Mouse (Mus musculus) adrenal gland, adult 18-20 months (tissue): Measurements from ENCODE around the gene Olfr1254. TPM values are rescaled to one million over a fixed set of nuclear protein-coding genes. Genes with fewer than 3 reads are reported as not detected.

Experiments
- DNase-seq, 2 experiments: peaks; one replicate each; pipeline ENCODE4 v3.0.0; 2021 to 2022; ENCODE audit warnings: low spot score in 2 of 2
- long read RNA-seq, 2 experiments: library from polyadenylated mRNA; stranded (forward); transcript quantifications; one replicate each; pipeline ENCODE4 v2.0.0; 2021
- total RNA-seq, 2 experiments: library from RNA; stranded (reverse); gene quantifications; 1 replicate in 1 of 2; 2 replicates in 1 of 2; pipeline ENCODE4 v1.2.3; 2021

Olfr1254 gene
- total RNA-seq = not detected
- long read RNA-seq, experiment 1 = 0 reads
- long read RNA-seq, experiment 2 = 0 reads

DNA sequence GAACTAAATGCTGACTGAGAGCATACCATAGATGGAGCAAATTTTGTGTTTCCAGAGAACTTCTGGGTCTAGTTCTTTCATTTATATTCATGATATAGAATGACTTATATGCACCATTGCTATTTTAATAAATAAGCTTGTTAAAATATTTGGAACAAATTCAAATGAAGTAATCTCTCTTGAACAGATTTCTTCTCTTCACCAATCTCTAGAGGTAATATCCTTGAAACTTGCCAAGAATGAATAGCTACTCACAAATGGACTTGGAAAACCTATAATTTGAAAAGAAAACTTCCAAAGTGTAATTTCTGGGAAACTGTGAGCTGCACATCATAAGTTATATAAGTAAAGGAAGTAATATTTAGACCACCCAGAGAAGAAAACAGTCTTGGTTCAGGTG, at the start of gene Olfr1254:
Gene Olfr1254 (minus strand): TSS at position 101 of the 400 bp plus-strand sequence.
- no peak for DNase-seq

DNA sequence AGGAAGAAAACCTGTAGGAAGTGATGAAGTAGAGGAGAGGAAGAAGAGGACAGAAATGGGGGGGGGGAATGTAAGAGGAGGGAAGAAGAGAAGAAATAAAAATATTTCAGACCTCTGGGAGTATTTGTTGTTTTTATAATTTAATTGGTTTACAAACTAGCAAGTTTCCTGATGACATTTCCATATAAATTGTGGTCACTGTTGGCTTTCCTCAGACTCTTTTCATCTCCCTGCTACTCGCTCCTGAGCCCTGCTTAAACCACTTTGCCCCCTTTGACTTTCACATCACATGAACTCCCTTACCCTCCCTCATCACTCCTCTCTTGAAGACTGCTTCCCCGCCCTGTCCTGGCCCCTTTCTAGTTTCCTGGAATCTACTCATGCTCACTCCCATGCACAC, 48.0 kb upstream of the Olfr1254 start, which contains the start of gene Olfr1256:
Gene Olfr1256 (minus strand): TSS at position 101 of the 400 bp plus-strand sequence.
- no peak for DNase-seq

GRCm38 (mm10) chr2:89820216-89820615, 26.8 kb upstream of the Olfr1254 start:
- DNase-seq = no peak

DNA sequence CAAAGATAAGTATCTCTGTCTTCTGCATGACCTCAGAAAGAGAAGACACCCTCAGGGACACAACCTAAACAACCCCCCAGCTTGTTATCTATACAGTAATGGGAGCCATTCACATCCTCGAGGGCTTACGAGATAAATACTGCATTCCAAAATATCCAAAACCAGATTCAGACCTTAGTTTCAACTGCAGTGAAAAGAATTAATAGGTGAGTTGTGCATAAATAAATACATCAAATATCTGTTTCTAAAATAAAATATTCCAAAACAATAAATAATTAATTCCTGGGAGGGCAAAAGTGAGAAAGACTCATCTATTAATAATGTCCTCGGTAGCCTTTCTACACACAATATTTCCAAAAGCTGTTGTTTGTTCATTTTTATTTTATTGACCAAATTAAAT, 18.3 kb upstream of the Olfr1254 start, which contains the start of gene Olfr1255:
Gene Olfr1255 (plus strand): TSS at position 301 of the 400 bp plus-strand sequence.
- no peak for DNase-seq

DNA sequence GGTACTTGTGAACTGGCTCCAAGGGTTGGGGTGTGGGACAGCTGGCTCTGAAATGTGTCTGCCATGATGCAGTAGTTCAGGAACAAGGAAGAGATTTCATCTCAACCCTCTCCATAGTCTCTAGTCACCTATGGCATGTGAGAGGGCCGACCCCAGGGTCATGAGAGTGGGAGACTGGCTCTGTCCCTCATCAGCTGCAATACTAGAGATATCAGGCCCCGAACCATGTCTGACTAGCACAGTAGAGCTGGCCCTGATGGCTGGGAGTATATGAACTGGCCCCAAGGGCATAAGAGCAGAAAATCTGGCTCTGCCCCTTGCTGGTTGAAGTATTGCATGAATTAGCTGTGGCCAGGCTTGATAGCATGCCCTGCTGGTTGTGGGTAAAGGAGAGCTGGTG, 17.3 kb upstream of the Olfr1254 start:
- DNase-seq = no peak

DNA sequence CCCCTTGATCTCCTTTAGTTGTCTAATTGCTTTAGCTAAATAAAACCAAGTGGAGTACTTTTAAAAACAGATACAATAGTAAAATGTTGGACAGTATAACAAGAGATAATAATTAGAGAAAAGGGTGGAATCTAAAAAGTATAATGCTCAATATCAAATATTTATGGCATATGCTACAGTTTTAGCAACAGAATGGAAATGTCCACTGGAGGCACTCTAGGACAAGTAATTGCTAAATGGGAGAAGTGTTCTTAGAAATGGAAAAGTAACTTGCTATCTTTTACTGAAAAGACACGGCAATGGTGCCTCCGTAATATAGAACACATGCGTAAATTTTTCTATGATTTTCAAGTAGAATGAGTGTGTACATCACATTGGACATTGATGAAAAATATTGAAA, 6.2 kb upstream of the Olfr1254 start:
- no peak for DNase-seq

DNA sequence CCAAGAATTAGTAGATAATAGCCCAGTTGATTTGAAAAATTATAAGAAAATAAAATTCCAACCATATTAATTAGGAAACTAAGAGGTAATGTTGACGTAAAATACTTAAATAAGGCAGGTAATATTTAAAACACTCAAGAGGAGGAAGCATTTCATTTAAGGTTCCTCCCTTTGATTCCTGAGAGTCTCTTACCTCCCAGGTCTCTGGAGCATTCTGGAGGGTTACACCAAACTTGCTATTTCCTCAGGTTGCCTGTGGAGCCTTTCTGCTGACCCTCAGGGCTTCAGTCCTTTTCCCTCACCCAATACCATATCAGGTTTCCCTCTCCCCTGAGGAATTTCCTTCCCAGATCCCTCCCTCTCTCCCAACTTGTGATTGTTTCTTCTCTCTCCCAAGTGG, 36.4 kb downstream of the Olfr1254 start, which contains the start of gene Olfr1253:
Gene Olfr1253 (minus strand): TSS at position 101 of the 400 bp plus-strand sequence.
- no peak for DNase-seq

Other genes with a start within 250 kb of the Olfr1254 start
- gene Olfr1245, start 215.2 kb downstream of the Olfr1254 start, total RNA-seq = not detected
- gene Olfr1246, start 200.5 kb downstream of the Olfr1254 start, total RNA-seq = not detected
- not detected for gene Olfr1247, start 179.5 kb downstream of the Olfr1254 start, total RNA-seq
- gene Olfr1248, start 175.4 kb downstream of the Olfr1254 start, total RNA-seq = not detected
- gene Olfr1249, start 158.6 kb downstream of the Olfr1254 start, total RNA-seq = not detected
- gene Olfr1250, start 132.2 kb downstream of the Olfr1254 start, total RNA-seq = not detected
- not detected for gene Olfr1251, start 121.7 kb downstream of the Olfr1254 start, total RNA-seq
- gene Olfr1252, start 68.6 kb downstream of the Olfr1254 start, total RNA-seq = not detected
- not detected for gene Olfr1253, start 36.5 kb downstream of the Olfr1254 start, total RNA-seq
- not detected for gene Olfr1255, start 18.4 kb upstream of the Olfr1254 start, total RNA-seq
- not detected for gene Olfr1256, start 47.9 kb upstream of the Olfr1254 start, total RNA-seq
- not detected for gene Olfr48, start 54.6 kb upstream of the Olfr1254 start, total RNA-seq
- not detected for gene Olfr1257, start 84.8 kb upstream of the Olfr1254 start, total RNA-seq
- not detected for gene Olfr1258, start 133.7 kb upstream of the Olfr1254 start, total RNA-seq
- not detected for gene Olfr1259, start 155.0 kb upstream of the Olfr1254 start, total RNA-seq
- gene Olfr1260, start 180.7 kb upstream of the Olfr1254 start, total RNA-seq = not detected
- gene Olfr1261, start 197.6 kb upstream of the Olfr1254 start, total RNA-seq = not detected
- not detected for gene Olfr1262, start 206.5 kb upstream of the Olfr1254 start, total RNA-seq
- gene Olfr1263, start 218.5 kb upstream of the Olfr1254 start, total RNA-seq = not detected
- gene Olfr1264, start 232.0 kb upstream of the Olfr1254 start, total RNA-seq = not detected
- gene Olfr1265, start 241.7 kb upstream of the Olfr1254 start, total RNA-seq = not detected